In the genomic region with DNA sequence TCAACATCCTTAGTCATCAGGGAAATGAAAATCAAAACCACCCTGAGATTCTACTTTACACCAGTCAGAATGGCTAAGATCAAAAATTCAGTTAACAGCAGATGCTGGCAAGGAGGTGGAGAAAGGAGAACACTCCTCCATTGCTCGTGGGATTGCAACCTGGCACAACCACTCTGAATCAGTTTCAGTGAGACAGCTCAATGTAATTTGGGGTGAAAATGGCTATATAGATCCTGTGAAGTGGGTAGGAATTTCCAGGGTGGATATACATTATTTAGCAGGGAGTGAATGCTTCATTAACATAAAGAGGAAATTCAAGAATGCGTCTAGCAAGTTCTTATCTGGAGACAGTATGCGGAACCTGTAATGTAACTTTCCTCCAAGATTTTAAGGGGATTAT, we compare ENCODE assay signal across 17 mouse cellular contexts.
"Had no signal": no experiment of that assay in that cellular context is flagged by ENCODE, and none has a peak within 500 bp of the region (broad histone marks: within the 10 kb centered on the region; RNA-seq: fewer than 3 reads in every experiment).

No protein-coding gene starts in this region.

- ATAC-seq: liver, postnatal 0 days; lung, postnatal 0 days; midbrain, embryonic 13.5 days; midbrain, embryonic 15.5 days had no signal

- H3K27ac ChIP-seq: lung, embryonic 15.5 days; macrophage; midbrain, embryonic 13.5 days; midbrain, embryonic 15.5 days; neural tube, embryonic 12.5 days; stomach, embryonic 15.5 days; stomach, postnatal 0 days had no signal

- H3K27me3 ChIP-seq: lung, embryonic 15.5 days; megakaryocyte, embryonic 14.5 days; midbrain, embryonic 13.5 days; midbrain, embryonic 15.5 days; neural tube, embryonic 12.5 days; stomach, embryonic 15.5 days had no signal

- H3K4me2 ChIP-seq: lung, embryonic 15.5 days; midbrain, embryonic 11.5 days; midbrain, embryonic 13.5 days; midbrain, embryonic 15.5 days; neural tube, embryonic 12.5 days; stomach, embryonic 15.5 days had no signal

- DNase-seq: liver, postnatal 0 days; lung, adult 2 months; lung, postnatal 14 days; lung, postnatal 36 days; thymus, adult 18-20 months; thymus, postnatal 14 days; thymus, postnatal 36 days had no signal

- H3K9me3 ChIP-seq: lung, embryonic 15.5 days; megakaryocyte, embryonic 14.5 days; midbrain, embryonic 13.5 days; midbrain, embryonic 15.5 days; neural tube, embryonic 12.5 days; stomach, embryonic 15.5 days had no signal

- H3K4me3 ChIP-seq: lung, embryonic 15.5 days; megakaryocyte, embryonic 14.5 days; midbrain, embryonic 13.5 days; midbrain, embryonic 15.5 days; neural tube, embryonic 12.5 days; stomach, embryonic 15.5 days had no signal

- H3K9ac ChIP-seq: liver, postnatal 0 days; lung, embryonic 15.5 days; midbrain, embryonic 13.5 days; midbrain, embryonic 15.5 days; neural tube, embryonic 12.5 days; stomach, embryonic 15.5 days had no signal

- H3K4me1 ChIP-seq: lung, embryonic 15.5 days; megakaryocyte, embryonic 14.5 days; midbrain, embryonic 13.5 days; midbrain, embryonic 15.5 days; neural tube, embryonic 12.5 days; stomach, embryonic 15.5 days had no signal

- H3K36me3 ChIP-seq: lung, embryonic 15.5 days; midbrain, embryonic 13.5 days; midbrain, embryonic 15.5 days; neural tube, embryonic 12.5 days; stomach, embryonic 15.5 days had no signal
